In genomic region chr4:131922404-131922803, GRCm38 (mm10) we compare ENCODE assay signal across 9 mouse cellular contexts. TPM values are rescaled to one million over a fixed set of nuclear protein-coding genes. Genes with fewer than 3 reads are reported as not detected.
A peak's percentile ranks its signal among the peaks of the same experiment; 100 is the strongest.
DNase-seq lines count a peak whose midpoint lies in the region; ATAC-seq and TF ChIP-seq lines count a peak whose summit lies in the region.
"Had no signal": no experiment of that assay in that cellular context is flagged by ENCODE, and none has a peak within 500 bp of the region (broad histone marks: within the 10 kb centered on the region; RNA-seq: fewer than 3 reads in every experiment).

No protein-coding gene starts in this region.

- peak overlapping the region; percentile 69; the same call in 1 of the 2 replicates for H3K9ac ChIP-seq in lung, embryonic 14.5 days
- 0 out of 2 replicates have a peak overlapping the region, but pooled peaks have one; percentile 57 for H3K9ac ChIP-seq in forebrain, embryonic 13.5 days
- peak overlapping the region; percentile 73; the same call in 1 of the 2 replicates for H3K9ac ChIP-seq in limb, embryonic 14.5 days (ENCODE audit: low read depth, low read length, severe bottlenecking)

- H3K27ac ChIP-seq in lung, embryonic 14.5 days (ENCODE audit: low read depth), result no peak overlapping the region
- H3K27ac ChIP-seq in forebrain, embryonic 13.5 days, result no peak overlapping the region
- no peak overlapping the region for H3K27ac ChIP-seq in limb, embryonic 14.5 days (replicated peaks; ENCODE audit: low read depth, low read length)
- H3K27ac ChIP-seq in small intestine, adult 2 months (ENCODE audit: insufficient read depth, low read depth, low read length), result no peak overlapping the region

- intact Hi-C loops in gastrocnemius, postnatal 36 days (cut with DNase I), result no loop called here

- peaks cover 4% of the 10 kb centered on the region; the same call in 1 of the 2 replicates for H3K4me1 ChIP-seq in lung, embryonic 14.5 days (ENCODE audit: insufficient read depth)
- peaks cover 40% of the 10 kb centered on the region for H3K4me1 ChIP-seq in forebrain, embryonic 13.5 days
- peaks cover 56% of the 10 kb centered on the region for H3K4me1 ChIP-seq in limb, embryonic 14.5 days (ENCODE audit: control insufficient read depth, insufficient read depth, low read length)
- peaks cover 9% of the 10 kb centered on the region for H3K4me1 ChIP-seq in small intestine, adult 2 months (ENCODE audit: control insufficient read depth, insufficient read depth, insufficient read length, low read length)

- no peaks in the 10 kb centered on the region for H3K9me3 ChIP-seq in lung, embryonic 14.5 days (ENCODE audit: low read depth, low read length)
- H3K9me3 ChIP-seq in forebrain, embryonic 13.5 days (replicated peaks), result no peaks in the 10 kb centered on the region
- no peaks in the 10 kb centered on the region for H3K9me3 ChIP-seq in limb, embryonic 14.5 days (ENCODE audit: control insufficient read depth, low read length)

- peaks cover 48% of the 10 kb centered on the region for H3K27me3 ChIP-seq in lung, embryonic 14.5 days (ENCODE audit: insufficient read depth, low read length)
- H3K27me3 ChIP-seq in forebrain, embryonic 13.5 days, result peaks cover 82% of the 10 kb centered on the region
- H3K27me3 ChIP-seq in limb, embryonic 14.5 days (ENCODE audit: control insufficient read depth, insufficient read depth, low read length), result peaks cover 13% of the 10 kb centered on the region
- peaks cover 27% of the 10 kb centered on the region for H3K27me3 ChIP-seq in small intestine, adult 2 months (ENCODE audit: control insufficient read depth, insufficient read depth, low read length)

- no peak for ATAC-seq in lung, embryonic 14.5 days (ENCODE audit: insufficient read depth)
- no peak for ATAC-seq in forebrain, embryonic 13.5 days
- ATAC-seq in limb, embryonic 14.5 days (ENCODE audit: low FRiP score, low read depth), result no peak
- no peak for ATAC-seq in erythroid progenitor cell, adult 5-6 weeks (replicated peaks; ENCODE audit: low FRiP score, poor library complexity, severe bottlenecking)

- H3K4me3 ChIP-seq in lung, embryonic 14.5 days (ENCODE audit: low read depth, low read length), result peak overlapping the region; percentile 59
- H3K4me3 ChIP-seq in forebrain, embryonic 13.5 days, result peak overlapping the region; percentile 42
- H3K4me3 ChIP-seq in limb, embryonic 14.5 days (replicated peaks; ENCODE audit: low read length), result peak overlapping the region; percentile 74
- peak overlapping the region; percentile 69 for H3K4me3 ChIP-seq in small intestine, adult 2 months (ENCODE audit: low read depth, low read length)

- 54% methylated on average over 15 of the region's 15 CpGs for WGBS in lung, embryonic 14.5 days
- 59% methylated on average over 15 of the region's 15 CpGs for WGBS in forebrain, embryonic 13.5 days
- 60% methylated on average over 15 of the region's 15 CpGs for WGBS in limb, embryonic 14.5 days
- WGBS in small intestine, adult 2 months, result 72% methylated on average over 15 of the region's 15 CpGs

- peaks cover 37% of the 10 kb centered on the region for H3K36me3 ChIP-seq in lung, embryonic 14.5 days (ENCODE audit: insufficient read depth)
- peaks cover 38% of the 10 kb centered on the region for H3K36me3 ChIP-seq in forebrain, embryonic 13.5 days (ENCODE audit: poor library complexity, severe bottlenecking)
- H3K36me3 ChIP-seq in limb, embryonic 14.5 days (ENCODE audit: control insufficient read depth, insufficient read depth, low read length), result peaks cover 50% of the 10 kb centered on the region
- H3K36me3 ChIP-seq in small intestine, adult 2 months (ENCODE audit: control insufficient read depth, insufficient read depth, low read length), result peaks cover 23% of the 10 kb centered on the region

- no peak for TF ChIP-seq POLR2A in limb, embryonic 14.5 days (IDR thresholded peaks at IDR 0.05; ENCODE audit: borderline replicate concordance, extremely low read depth, insufficient read depth, insufficient read length)
- TF ChIP-seq POLR2A in small intestine, adult 2 months (IDR thresholded peaks at IDR 0.05; ENCODE audit: low read depth, low read length), result no peak

- DNase-seq in lung, embryonic 14.5 days, result no peak
- DNase-seq in lung, postnatal 10 days, result no peak
- no peak for DNase-seq in limb, embryonic 14.5 days (ENCODE audit: low spot score)
- DNase-seq in thymus, postnatal 10 days (ENCODE audit: low spot score in 2 of 2), result no peak
- DNase-seq in gastrocnemius, postnatal 36 days, result no peak
- DNase-seq: right cerebral cortex, postnatal 14 days had no signal

- TF ChIP-seq CTCF in lung, embryonic 14.5 days (IDR thresholded peaks at IDR 0.05; ENCODE audit: low read depth), result no peak
- TF ChIP-seq CTCF in small intestine, adult 2 months (IDR thresholded peaks at IDR 0.05; ENCODE audit: extremely low read depth, insufficient read length, insufficient replicate concordance, low read depth, low read length), result no peak

- H3K4me2 ChIP-seq in lung, embryonic 14.5 days, result peak overlapping the region; percentile 80
- H3K4me2 ChIP-seq in forebrain, embryonic 13.5 days, result peak overlapping the region; percentile 67
- H3K4me2 ChIP-seq in limb, embryonic 14.5 days (replicated peaks; ENCODE audit: low read depth, low read length, severe bottlenecking), result peak overlapping the region; percentile 71

RNA-seq across cellular contexts. Expression of gene Tmem200b, which starts 0.8 kb away (rescaled TPM):
- 2.6 and 3.1 TPM in 2 replicates for polyA plus RNA-seq in lung, embryonic 14.5 days (2014; fragmentation: Nextera tagmentation; extraction: Ambion mirVana)
- polyA plus RNA-seq in forebrain, embryonic 13.5 days (2015; fragmentation: Nextera tagmentation; extraction: Ambion mirVana), result not detected in 2 replicates
- 25.3 and 35.4 TPM in 2 replicates for polyA plus RNA-seq in limb, embryonic 14.5 days (2012; rRNA removed)
- 9.5 and 12.8 TPM in 2 replicates for polyA plus RNA-seq in limb, embryonic 14.5 days (2014; fragmentation: Nextera tagmentation; extraction: Ambion mirVana)
- 9.1 and 10.4 TPM in 2 replicates for polyA plus RNA-seq in small intestine, adult 2 months (2012; rRNA removed)
- not detected in 2 replicates for total RNA-seq in erythroid progenitor cell, adult 5-6 weeks (2015; ENCODE audit: low replicate concordance)
- not detected in 2 replicates for total RNA-seq in erythroid progenitor cell, adult 5-6 weeks (2017; ENCODE audit: low replicate concordance)
- total RNA-seq in gastrocnemius, postnatal 36 days (2021), result 1 to 10 TPM; 1.5 to 2.2 TPM

RNA-seq across cellular contexts. Expression of gene Srsf4, which starts 49.0 kb away (rescaled TPM):
- 122 and 131 TPM in 2 replicates for polyA plus RNA-seq in lung, embryonic 14.5 days (2014; fragmentation: Nextera tagmentation; extraction: Ambion mirVana)
- polyA plus RNA-seq in forebrain, embryonic 13.5 days (2015; fragmentation: Nextera tagmentation; extraction: Ambion mirVana), result 166 and 168 TPM in 2 replicates
- 98.5 and 113 TPM in 2 replicates for polyA plus RNA-seq in limb, embryonic 14.5 days (2012; rRNA removed)
- 97.7 and 107 TPM in 2 replicates for polyA plus RNA-seq in limb, embryonic 14.5 days (2014; fragmentation: Nextera tagmentation; extraction: Ambion mirVana)
- polyA plus RNA-seq in small intestine, adult 2 months (2012; rRNA removed), result 16.3 and 31.5 TPM in 2 replicates
- 85.9 and 87.9 TPM in 2 replicates for total RNA-seq in erythroid progenitor cell, adult 5-6 weeks (2015; ENCODE audit: low replicate concordance)
- 145 and 167 TPM in 2 replicates for total RNA-seq in erythroid progenitor cell, adult 5-6 weeks (2017; ENCODE audit: low replicate concordance)
- total RNA-seq in gastrocnemius, postnatal 36 days (2021), result 10 to 100 TPM; 27.8 to 28.4 TPM
